Mouse (Mus musculus): Measurements from ENCODE around the gene Map4k5. TPM values are rescaled to one million over a fixed set of nuclear protein-coding genes. Genes with fewer than 3 reads are reported as not detected.

The Map4k5 gene
- total and polyA plus RNA-seq, 3 experiments = 7.0 to 8.5 TPM; not detected in 1

DNA sequence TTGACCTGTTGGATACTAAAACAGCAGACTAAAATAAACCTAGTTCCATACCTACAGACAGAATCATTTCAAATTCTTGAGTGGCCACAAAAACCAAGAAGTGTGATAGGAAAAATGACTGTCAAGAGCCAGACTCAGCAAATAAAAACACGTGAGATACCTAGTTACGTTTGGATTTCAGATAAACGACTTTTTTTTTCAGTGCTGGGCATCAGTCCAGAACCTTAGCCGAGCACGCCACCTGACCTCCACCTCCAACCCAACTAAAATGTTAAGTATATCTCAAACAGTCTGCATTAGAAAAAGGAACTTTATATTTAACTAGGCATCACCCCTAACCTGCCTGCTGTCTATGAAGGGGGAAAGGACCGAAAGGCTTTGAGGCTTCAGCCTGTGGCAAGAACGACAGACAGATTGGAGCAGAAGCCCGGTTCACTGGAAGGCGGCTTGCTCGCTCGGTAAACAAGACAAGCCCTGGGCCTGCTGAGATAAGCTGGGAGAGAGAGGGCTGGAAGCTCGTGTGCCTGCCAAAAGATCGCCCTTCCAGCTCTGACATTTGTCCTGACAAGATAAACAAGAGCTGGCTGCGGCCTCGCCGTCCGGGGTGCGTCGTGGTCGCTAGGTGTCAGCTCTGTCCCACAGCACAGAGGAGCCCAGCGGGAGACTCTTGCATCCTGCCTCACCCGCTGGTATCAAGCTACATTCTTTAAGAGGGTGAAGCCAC, 135.4 kb downstream of the Map4k5 start (continued):
- TF ChIP-seq SIN3A (IDR thresholded peaks at IDR 0.05; ENCODE audit: low read length) = peak; percentile 96; the same call in 1 of the 2 replicates
- TF ChIP-seq KAT2A (conservative IDR thresholded peaks at IDR 0.05; ENCODE audit: low read depth, low read length) = 0 out of 2 replicates have a peak, but pooled peaks have one; percentile 7
- no peak for TF ChIP-seq NELFE (IDR thresholded peaks at IDR 0.05; ENCODE audit: low read depth, low read length)
- peak; percentile 76 for TF ChIP-seq ZC3H11A (IDR thresholded peaks at IDR 0.05; ENCODE audit: low read depth, low read length)
- no peak; the same call in 1 of the 2 replicates for TF ChIP-seq ZKSCAN1 (IDR thresholded peaks at IDR 0.05; ENCODE audit: low read depth, low read length)

DNA sequence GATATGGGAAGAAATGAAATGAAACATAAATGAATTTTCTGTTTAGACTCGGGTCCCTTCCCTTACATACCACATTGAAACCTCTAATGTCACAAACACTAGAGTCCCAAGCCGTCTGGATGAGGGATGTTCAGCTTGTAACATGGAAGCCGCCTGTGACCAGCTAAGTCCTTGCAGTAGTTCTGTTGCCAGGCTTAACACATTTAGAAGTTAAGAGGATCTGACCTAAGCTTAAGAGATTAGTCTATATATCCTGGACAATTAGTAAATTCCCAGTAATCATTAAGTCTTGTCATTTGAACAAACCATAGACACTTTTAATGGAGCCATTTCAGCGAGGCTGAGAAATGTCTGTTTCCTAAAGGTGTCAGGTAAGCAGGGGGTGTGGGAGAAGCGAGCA, 137.0 kb downstream of the Map4k5 start:
- Histone ChIP-seq H3K9ac (ENCODE audit: control insufficient read depth, low read depth, low read length, poor library complexity, severe bottlenecking) (no peak overlapping the region), H3K9me3 (replicated peaks; ENCODE audit: insufficient read depth, low read length) (no peaks in the 10 kb centered on the region), H3K4me1 (ENCODE audit: control insufficient read depth in 1 of 2, insufficient read depth in 2 of 2, low read length in 2 of 2) (peaks cover 7 to 20% of the 10 kb centered on the region in 2 experiments), H3K27me3 (ENCODE audit: control insufficient read depth in 1 of 2, insufficient read depth in 2 of 2, low read length in 2 of 2) (no peaks in the 10 kb centered on the region), H3K79me2 (ENCODE audit: control insufficient read depth, insufficient read depth, low read length, poor library complexity) (no peaks in the 10 kb centered on the region; the same call in 1 of the 2 replicates), H3K36me3 (ENCODE audit: control insufficient read depth in 1 of 2, insufficient read depth in 2 of 2, low read length in 2 of 2) (peaks cover 0 to 17% of the 10 kb centered on the region in 2 experiments; a peak in 2 of 4 replicates), H3K27ac (ENCODE audit: control insufficient read depth, low read depth, low read length) (no peak overlapping the region), H3K4me3 (ENCODE audit: control insufficient read depth in 1 of 2, insufficient read depth in 1 of 2, low read depth in 2 of 2, low read length in 2 of 2) (no peak overlapping the region)
- no peak for DNase-seq (ENCODE audit: low read depth, low spot score)
- no peak for TF ChIP-seq MAX (IDR thresholded peaks at IDR 0.05; ENCODE audit: low read length)
- TF ChIP-seq MAZ (IDR thresholded peaks at IDR 0.05; ENCODE audit: low read depth, low read length) = no peak

- Histone ChIP-seq H3K79me2 (ENCODE audit: control insufficient read depth, insufficient read depth, low read length, poor library complexity) (no peaks in the 10 kb centered on the region; the same call in 1 of the 2 replicates), H3K9me3 (replicated peaks; ENCODE audit: insufficient read depth, low read length) (no peaks in the 10 kb centered on the region), H3K27me3 (ENCODE audit: control insufficient read depth in 1 of 2, insufficient read depth in 2 of 2, low read length in 2 of 2) (no peaks in the 10 kb centered on the region), H3K4me3 (ENCODE audit: control insufficient read depth in 1 of 2, insufficient read depth in 1 of 2, low read depth in 2 of 2, low read length in 2 of 2) (no peak overlapping the region), H3K9ac (ENCODE audit: control insufficient read depth, low read depth, low read length, poor library complexity, severe bottlenecking) (no peak overlapping the region), H3K4me1 (ENCODE audit: control insufficient read depth in 1 of 2, insufficient read depth in 2 of 2, low read length in 2 of 2) (peaks cover 7 to 10% of the 10 kb centered on the region in 2 experiments), H3K27ac (ENCODE audit: control insufficient read depth, low read depth, low read length) (no peak overlapping the region), H3K36me3 (ENCODE audit: control insufficient read depth in 1 of 2, insufficient read depth in 2 of 2, low read length in 2 of 2) (peaks cover 0 to 8% of the 10 kb centered on the region in 2 experiments; a peak in 2 of 4 replicates)
- DNase-seq (ENCODE audit: low read depth, low spot score) = no peak
- TF ChIP-seq MAZ (IDR thresholded peaks at IDR 0.05; ENCODE audit: low read depth, low read length) (no peak), MAX (IDR thresholded peaks at IDR 0.05; ENCODE audit: low read length) (no peak), MYB (IDR thresholded peaks at IDR 0.05; ENCODE audit: low read depth, low read length) (no peak), ZMIZ1 (IDR thresholded peaks at IDR 0.05; ENCODE audit: low read depth, low read length) (no peak), ZNF384 (IDR thresholded peaks at IDR 0.05; ENCODE audit: low read depth, low read length) (no peak), CTCF (IDR thresholded peaks at IDR 0.05 in 2 of 3, conservative IDR thresholded peaks at IDR 0.05 in 1 of 3; ENCODE audit: control insufficient read depth in 1 of 3, insufficient read depth in 1 of 3, low read depth in 2 of 3, low read length in 3 of 3, poor library complexity in 1 of 3, severe bottlenecking in 1 of 3) (no peak)
These were observed 139.1 kb downstream of the Map4k5 start for GRCm38 (mm10) chr12:69753936-69754335.

Other genes starting within 250 kb of the Map4k5 start
- gene Sos2, start 211.3 kb downstream of the Map4k5 start, total RNA-seq (2012; rRNA removed) = 9.8 and 10.8 TPM in 2 replicates
- gene Sos2, start 211.3 kb downstream of the Map4k5 start, polyA plus RNA-seq (2012; ENCODE audit: insufficient read depth in 1 of 2, insufficient read length in 2 of 2, low read depth in 1 of 2, low replicate concordance in 2 of 2, missing spikeins in 1 of 2) = 10 to 100 TPM in 1 of 2 experiments, not detected in 1; 17.8 TPM
- gene L2hgdh, start 168.3 kb downstream of the Map4k5 start, total RNA-seq (2012; rRNA removed) = 23.9 and 31.6 TPM in 2 replicates
- gene L2hgdh, start 168.3 kb downstream of the Map4k5 start, polyA plus RNA-seq (2012; ENCODE audit: insufficient read depth in 1 of 2, insufficient read length in 2 of 2, low read depth in 1 of 2, low replicate concordance in 2 of 2, missing spikeins in 1 of 2) = 10 to 100 TPM in 1 of 2 experiments, not detected in 1; 18.3 TPM
- gene Atp5s, start 168.2 kb downstream of the Map4k5 start, total RNA-seq (2012; rRNA removed) = 9.4 and 13.7 TPM in 2 replicates
- 10 to 100 TPM in 1 of 2 experiments, not detected in 1; 12.7 TPM for gene Atp5s, start 168.2 kb downstream of the Map4k5 start, polyA plus RNA-seq (2012; ENCODE audit: insufficient read depth in 1 of 2, insufficient read length in 2 of 2, low read depth in 1 of 2, low replicate concordance in 2 of 2, missing spikeins in 1 of 2)
- 0.08 TPM in 1 of 2 replicates, not detected in the other for gene Cdkl1, start 101.9 kb downstream of the Map4k5 start, total RNA-seq (2012; rRNA removed)
- gene Cdkl1, start 101.9 kb downstream of the Map4k5 start, polyA plus RNA-seq (2012; ENCODE audit: insufficient read depth in 1 of 2, insufficient read length in 2 of 2, low read depth in 1 of 2, low replicate concordance in 2 of 2, missing spikeins in 1 of 2) = under 1 TPM in 1 of 2 experiments, not detected in 1; 0.32 TPM
- 0.36 and 0.50 TPM in 2 replicates for gene Atl1, start 586 bp downstream of the Map4k5 start, total RNA-seq (2012; rRNA removed)
- gene Atl1, start 586 bp downstream of the Map4k5 start, polyA plus RNA-seq (2012; ENCODE audit: insufficient read depth in 1 of 2, insufficient read length in 2 of 2, low read depth in 1 of 2, low replicate concordance in 2 of 2, missing spikeins in 1 of 2) = 1 to 10 TPM in 1 of 2 experiments, not detected in 1; 1.0 TPM
- 17.8 and 20.4 TPM in 2 replicates for gene Sav1, start 93.8 kb upstream of the Map4k5 start, total RNA-seq (2012; rRNA removed)
- gene Sav1, start 93.8 kb upstream of the Map4k5 start, polyA plus RNA-seq (2012; ENCODE audit: insufficient read depth in 1 of 2, insufficient read length in 2 of 2, low read depth in 1 of 2, low replicate concordance in 2 of 2, missing spikeins in 1 of 2) = 10 to 100 TPM; 47.8 to 96.2 TPM
- gene Nin, start 220.5 kb upstream of the Map4k5 start, total RNA-seq (2012; rRNA removed) = 45.2 and 48.4 TPM in 2 replicates
- gene Nin, start 220.5 kb upstream of the Map4k5 start, polyA plus RNA-seq (2012; ENCODE audit: insufficient read depth in 1 of 2, insufficient read length in 2 of 2, low read depth in 1 of 2, low replicate concordance in 2 of 2, missing spikeins in 1 of 2) = 10 to 100 TPM in 1 of 2 experiments, not detected in 1; 49.1 TPM